Mouse (Mus musculus) right cerebral cortex, postnatal 10 days (tissue): ENCODE measurements around the gene Vmn1r123.
"Not testable (repeated sequence)": the region's sequence is repeated elsewhere in the genome, so short reads cannot be mapped to it uniquely, and the experiment has no call there.

Source experiments
- DNase-seq, 2 experiments: peaks; one replicate each; pipeline ENCODE4 v3.0.0; 2021; ENCODE audit warnings: low spot score in 2 of 2

The Vmn1r123 gene

DNA sequence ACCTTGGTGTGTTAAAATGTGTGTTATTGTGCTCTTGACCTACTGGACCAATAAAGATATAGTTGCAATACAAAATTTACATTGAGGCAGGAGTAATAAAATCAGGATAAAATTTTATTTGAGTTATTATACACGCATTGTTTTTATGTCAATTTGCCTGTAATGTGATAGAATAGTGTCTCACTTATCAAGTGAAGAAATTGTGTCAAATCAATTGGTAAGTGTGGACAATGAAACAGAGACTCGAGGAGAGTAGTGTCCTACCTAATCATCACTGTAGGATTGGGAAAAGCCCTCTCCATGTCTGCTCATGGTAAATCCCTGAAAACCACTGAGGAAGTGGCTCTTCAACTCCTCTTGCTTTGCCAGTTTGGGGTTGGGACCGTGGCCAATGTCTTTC is at the start of gene Vmn1r123:
Gene Vmn1r123 (plus strand): TSS at position 301 of the 400 bp plus-strand sequence.
- not testable (repeated sequence) for DNase-seq

- not testable (repeated sequence) for DNase-seq
Measured at GRCm38 (mm10) chr7:21134028-21134427, 28.0 kb upstream of the Vmn1r123 start, which contains the start of gene Vmn1r122. Gene Vmn1r122 (minus strand): TSS chr7:21134128.

DNA sequence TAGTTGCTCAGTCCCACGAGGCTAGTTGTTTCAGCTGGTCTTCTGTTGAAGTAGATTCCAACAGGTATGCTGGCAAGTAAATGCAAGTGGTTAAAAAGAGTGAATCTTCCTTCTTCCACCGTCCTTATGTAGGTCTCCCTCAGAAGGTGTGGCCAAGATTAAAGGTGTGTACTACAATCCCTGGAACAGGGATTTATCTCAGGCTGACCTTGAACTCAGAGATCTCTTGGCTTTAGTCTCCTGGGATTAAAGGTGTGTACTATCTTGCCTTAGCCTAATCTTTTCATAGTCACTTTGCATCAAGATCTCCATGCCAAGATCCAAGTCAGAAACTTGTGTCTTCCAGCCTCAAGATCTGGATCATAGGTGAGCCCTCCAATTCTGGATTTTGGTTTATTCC is 28.3 kb downstream of the Vmn1r123 start, which contains the start of gene Gm5157:
Gene Gm5157 (minus strand): TSS at position 101 of the 400 bp plus-strand sequence.
- not testable (repeated sequence) for DNase-seq
